Mouse (Mus musculus) CH12.LX (cell line): ENCODE data around the gene Rasip1. TPM values are rescaled to one million over a fixed set of nuclear protein-coding genes. Genes with fewer than 3 reads are reported as not detected.
A peak's percentile ranks its signal among the peaks of the same experiment; 100 is the strongest.

Source experiments
- DNase-seq: peaks from one replicate; pipeline ENCODE4 v3.0.0-alpha.2; 2013; ENCODE audit errors: extremely low read depth
- H3K27ac ChIP-seq: 2 replicates; pipeline ENCODE4 v1.5.1; 2012; ENCODE audit warnings: low read depth, mild to moderate bottlenecking, control low read depth, moderate library complexity; ENCODE audit not compliant: insufficient read depth
- H3K27me3 ChIP-seq: replicated peaks from 2 replicates; pipeline ENCODE3; 2012; ENCODE audit warnings: inconsistent platforms
- H3K36me3 ChIP-seq, 2 experiments: replicated peaks in 1 of 2; 2 replicates each; pipeline versions ENCODE3 to v1.6.1; 2012; ENCODE audit warnings: inconsistent platforms in 1 of 2, low read length in 1 of 2, mild to moderate bottlenecking in 1 of 2, mixed read lengths in 1 of 2, moderate library complexity in 1 of 2; ENCODE audit not compliant: control insufficient read depth in 1 of 2, insufficient read depth in 1 of 2
- H3K4me1 ChIP-seq, 2 experiments: 2 replicates each; pipeline ENCODE4 v1.6.1; 2012; ENCODE audit warnings: inconsistent platforms in 1 of 2, moderate library complexity in 1 of 2; ENCODE audit not compliant: insufficient read depth in 2 of 2, control insufficient read depth in 1 of 2
- H3K4me2 ChIP-seq: 2 replicates; pipeline ENCODE4 v1.6.1; 2012; ENCODE audit warnings: low read depth, mild to moderate bottlenecking, control low read depth; ENCODE audit not compliant: poor library complexity, insufficient read depth, severe bottlenecking
- H3K4me3 ChIP-seq, 3 experiments: fragments of 150-350 bp in 1 of 3; sonication (generic) in 1 of 3; replicated peaks in 1 of 3; 2 replicates each; pipeline versions ENCODE3 to v1.5.1; 2011 to 2012; ENCODE audit warnings: low read depth in 2 of 3, low read length in 2 of 3, mild to moderate bottlenecking in 2 of 3, moderate library complexity in 2 of 3, control low read depth in 1 of 3, improper control_type of control experiment in 1 of 3, inconsistent platforms in 1 of 3, mixed read lengths in 1 of 3; ENCODE audit not compliant: poor library complexity in 1 of 3
- H3K79me2 ChIP-seq: replicated peaks from 2 replicates; pipeline ENCODE4 v1.6.1; 2012; ENCODE audit warnings: mild to moderate bottlenecking, moderate library complexity; ENCODE audit not compliant: control insufficient read depth, poor library complexity, insufficient read depth, severe bottlenecking; ENCODE audit errors: extremely low read depth
- H3K9ac ChIP-seq: 2 replicates; pipeline ENCODE4 v1.6.1; 2012; ENCODE audit warnings: low read depth, mild to moderate bottlenecking, control low read depth, moderate library complexity; ENCODE audit not compliant: insufficient read depth
- H3K9me3 ChIP-seq: replicated peaks from 2 replicates; pipeline ENCODE3; 2012; ENCODE audit warnings: low read length, inconsistent platforms, mixed read lengths
- BHLHE40 ChIP-seq: IDR thresholded peaks from 2 replicates; pipeline ENCODE4 v1.6.1; 2011; ENCODE audit warnings: mild to moderate bottlenecking, low read depth, low read length, improper control_type of control experiment
- CHD1 ChIP-seq: IDR thresholded peaks from 2 replicates; pipeline ENCODE4 v1.6.1; 2012; ENCODE audit warnings: low read depth, low read length, improper control_type of control experiment, inconsistent platforms
- CHD2 ChIP-seq: IDR thresholded peaks from 2 replicates; pipeline ENCODE4 v1.6.1; 2011; ENCODE audit warnings: low read length, improper control_type of control experiment
- CTCF ChIP-seq, 2 experiments: IDR thresholded peaks in 1 of 2; conservative IDR thresholded peaks in 1 of 2; 2 replicates each; pipeline ENCODE4 v1.5.1; 2011 to 2012; ENCODE audit warnings: low read depth in 2 of 2, low read length in 2 of 2, improper control_type of control experiment in 1 of 2, inconsistent platforms in 1 of 2, mild to moderate bottlenecking in 1 of 2, moderate library complexity in 1 of 2
- E2F4 ChIP-seq: IDR thresholded peaks from 2 replicates; pipeline ENCODE4 v1.6.1; 2011; ENCODE audit warnings: low read depth, low read length, improper control_type of control experiment; ENCODE audit not compliant: insufficient replicate concordance
- ELF1 ChIP-seq: IDR thresholded peaks from 2 replicates; pipeline ENCODE4 v1.6.1; 2014; ENCODE audit warnings: low read depth, mild to moderate bottlenecking, inconsistent platforms, low read length, improper control_type of control experiment
- EP300 ChIP-seq: IDR thresholded peaks from 2 replicates; pipeline ENCODE4 v1.6.1; 2011; ENCODE audit warnings: low read length, improper control_type of control experiment
- ETS1 ChIP-seq: conservative IDR thresholded peaks from 2 replicates; pipeline ENCODE4 v1.6.1; 2012; ENCODE audit warnings: low read depth, mild to moderate bottlenecking, inconsistent platforms, low read length, improper control_type of control experiment, moderate library complexity
- GABPA ChIP-seq: IDR thresholded peaks from 2 replicates; pipeline ENCODE4 v1.6.1; 2012; ENCODE audit warnings: low read depth, low read length, improper control_type of control experiment, inconsistent platforms; ENCODE audit not compliant: insufficient replicate concordance
- HCFC1 ChIP-seq: IDR thresholded peaks from 2 replicates; pipeline ENCODE4 v1.6.1; 2012; ENCODE audit warnings: low read depth, mild to moderate bottlenecking, inconsistent platforms, low read length, improper control_type of control experiment
- IRF4 ChIP-seq: IDR thresholded peaks from 2 replicates; pipeline ENCODE4 v1.6.1; 2014; ENCODE audit warnings: low read depth, mild to moderate bottlenecking, inconsistent platforms, low read length, improper control_type of control experiment
- JUN ChIP-seq: IDR thresholded peaks from 2 replicates; pipeline ENCODE4 v1.6.1; 2011; ENCODE audit warnings: low read depth, mild to moderate bottlenecking, low read length, improper control_type of control experiment, moderate library complexity; ENCODE audit not compliant: insufficient read depth
- JUND ChIP-seq: conservative IDR thresholded peaks from 2 replicates; pipeline ENCODE4 v1.6.1; 2011; ENCODE audit warnings: low read depth, low read length, improper control_type of control experiment
- KAT2A ChIP-seq: IDR thresholded peaks from 2 replicates; pipeline ENCODE4 v1.6.1; 2012; ENCODE audit warnings: low read length, improper control_type of control experiment, inconsistent platforms; ENCODE audit not compliant: insufficient replicate concordance
- MAFK ChIP-seq: IDR thresholded peaks from 2 replicates; pipeline ENCODE4 v1.6.1; 2011; ENCODE audit warnings: low read length, improper control_type of control experiment; ENCODE audit not compliant: insufficient replicate concordance
- MAX ChIP-seq: IDR thresholded peaks from 2 replicates; pipeline ENCODE4 v1.6.1; 2011; ENCODE audit warnings: low read length, improper control_type of control experiment
- MAZ ChIP-seq: IDR thresholded peaks from 2 replicates; pipeline ENCODE4 v1.6.1; 2012; ENCODE audit warnings: low read depth, mild to moderate bottlenecking, inconsistent platforms, low read length, improper control_type of control experiment, moderate library complexity
- MEF2A ChIP-seq: IDR thresholded peaks from 2 replicates; pipeline ENCODE4 v1.6.1; 2014; ENCODE audit warnings: low read depth, mild to moderate bottlenecking, inconsistent platforms, low read length, improper control_type of control experiment, borderline replicate concordance
- MXI1 ChIP-seq: IDR thresholded peaks from 2 replicates; pipeline ENCODE4 v1.6.1; 2011; ENCODE audit warnings: mild to moderate bottlenecking, low read depth, low read length, improper control_type of control experiment
- MYC ChIP-seq: IDR thresholded peaks from 2 replicates; pipeline ENCODE4 v1.6.1; 2011; ENCODE audit warnings: low read depth, mild to moderate bottlenecking, improper control_type of control experiment, low read length
- NELFE ChIP-seq: IDR thresholded peaks from 2 replicates; pipeline ENCODE4 v1.6.1; 2011; ENCODE audit warnings: low read depth, low read length, improper control_type of control experiment
- NRF1 ChIP-seq: IDR thresholded peaks from 2 replicates; pipeline ENCODE4 v1.6.1; 2014; ENCODE audit warnings: low read depth, mild to moderate bottlenecking, inconsistent platforms, low read length, improper control_type of control experiment, moderate library complexity
- PAX5 ChIP-seq: IDR thresholded peaks from 2 replicates; pipeline ENCODE4 v1.6.1; 2012; ENCODE audit warnings: low read length, inconsistent platforms, mixed read lengths
- POLR2A ChIP-seq: IDR thresholded peaks from 2 replicates; pipeline ENCODE4 v1.6.1; 2011; ENCODE audit warnings: low read depth, mild to moderate bottlenecking, improper control_type of control experiment, low read length
- POLR2AphosphoS2 ChIP-seq: IDR thresholded peaks from 2 replicates; pipeline ENCODE4 v1.6.1; 2011; ENCODE audit warnings: low read depth, low read length, improper control_type of control experiment
- RAD21 ChIP-seq: IDR thresholded peaks from 2 replicates; pipeline ENCODE4 v1.6.1; 2011; ENCODE audit warnings: low read depth, mild to moderate bottlenecking, low read length, improper control_type of control experiment, moderate library complexity
- RCOR1 ChIP-seq: conservative IDR thresholded peaks from 2 replicates; pipeline ENCODE4 v1.6.1; 2012; ENCODE audit warnings: low read depth, mild to moderate bottlenecking, inconsistent platforms, low read length, improper control_type of control experiment
- SIN3A ChIP-seq: IDR thresholded peaks from 2 replicates; pipeline ENCODE4 v1.6.1; 2012; ENCODE audit warnings: low read length, improper control_type of control experiment, inconsistent platforms
- TBP ChIP-seq: conservative IDR thresholded peaks from 2 replicates; pipeline ENCODE4 v1.6.1; 2011; ENCODE audit warnings: low read depth, low read length, improper control_type of control experiment
- TCF12 ChIP-seq: IDR thresholded peaks from 2 replicates; pipeline ENCODE4 v1.6.1; 2014; ENCODE audit warnings: low read depth, mild to moderate bottlenecking, inconsistent platforms, low read length, improper control_type of control experiment
- UBTF ChIP-seq: IDR thresholded peaks from 2 replicates; pipeline ENCODE4 v1.6.1; 2012; ENCODE audit warnings: low read depth, mild to moderate bottlenecking, inconsistent platforms, low read length, improper control_type of control experiment, moderate library complexity
- USF1 ChIP-seq: IDR thresholded peaks from 2 replicates; pipeline ENCODE4 v1.6.1; 2014; ENCODE audit warnings: low read depth, mild to moderate bottlenecking, inconsistent platforms, low read length, improper control_type of control experiment
- ZC3H11A ChIP-seq: IDR thresholded peaks from 2 replicates; pipeline ENCODE4 v1.6.1; 2012; ENCODE audit warnings: low read depth, mild to moderate bottlenecking, inconsistent platforms, low read length, improper control_type of control experiment
- ZKSCAN1 ChIP-seq: IDR thresholded peaks from 2 replicates; pipeline ENCODE4 v1.6.1; 2012; ENCODE audit warnings: low read depth, inconsistent platforms, low read length, improper control_type of control experiment, borderline replicate concordance
- ZMIZ1 ChIP-seq: IDR thresholded peaks from 2 replicates; pipeline ENCODE4 v1.6.1; 2012; ENCODE audit warnings: low read depth, mild to moderate bottlenecking, inconsistent platforms, low read length, improper control_type of control experiment
- ZNF384 ChIP-seq: IDR thresholded peaks from 2 replicates; pipeline ENCODE4 v1.6.1; 2012; ENCODE audit warnings: low read depth, low read length, improper control_type of control experiment, inconsistent platforms
- dilution Hi-C: fragments of 300-500 bp; cut with MboI; formaldehyde crosslinking; loops from 2 replicates; pipeline ENCODE4 v1.14.3; 2020; ENCODE audit warnings: low sequenced_read_pairs; ENCODE audit not compliant: extremely low pct_unique_long_range_greater_than_20kb, extremely low pct_ligation_motif_present
- in situ Hi-C: fragments of 300-500 bp; cut with MboI; formaldehyde crosslinking; loops from 3 replicates; pipeline ENCODE4 v1.14.3; 2019; ENCODE audit warnings: low sequenced_read_pairs, low pct_ligation_motif_present, low pct_unique_long_range_greater_than_20kb, mixed read lengths
- polyA plus RNA-seq: library from polyadenylated mRNA; unstranded; fragments of >175 nt; gene quantifications from 2 replicates; pipeline ENCODE4 v1.2.1, GENCODE M21; 2012; ENCODE audit warnings: low read depth; ENCODE audit not compliant: insufficient read length
- total RNA-seq, 2 experiments: library from RNA; depleted of rRNA; stranded (reverse); fragments of 300-350 nt in 1 of 2; fragments of >200 nt in 1 of 2; gene quantifications; 2 replicates each; pipeline ENCODE4 v1.2.3; 2012 to 2014

The Rasip1 gene
- total and polyA plus RNA-seq, 3 experiments = 0.46 to 2.9 (median 0.77) TPM

GRCm38 (mm10) chr7:45591880-45592279 is 35.4 kb upstream of the Rasip1 start:
- peaks cover 0 to 49% of the 10 kb centered on the region in 2 experiments; a peak in 3 of 4 replicates for H3K4me1 ChIP-seq
- no peak overlapping the region; the same call in 1 of the 2 replicates for H3K9ac ChIP-seq
- peak; percentile 87 for DNase-seq
- peak overlapping the region; percentile 51 for H3K4me2 ChIP-seq
- no peak for TF ChIP-seq JUN
- peak; percentile 91 for TF ChIP-seq RCOR1
- TF ChIP-seq MYC = peak; percentile 66
- TF ChIP-seq GABPA = no peak
- peak; percentile 37; the same call in 1 of the 2 replicates for TF ChIP-seq ELF1
- TF ChIP-seq KAT2A = peak; percentile 69; the same call in 1 of the 2 replicates
- TF ChIP-seq UBTF = peak; percentile 81
- 0 out of 2 replicates have a peak, but pooled peaks have one; percentile 30 for TF ChIP-seq NRF1
- TF ChIP-seq ZC3H11A = no peak
- TF ChIP-seq ZMIZ1 = 0 out of 2 replicates have a peak, but pooled peaks have one; percentile 29
- peak; percentile 54; the same call in 1 of the 2 replicates for TF ChIP-seq MAFK
- peak; percentile 93 for TF ChIP-seq TBP
- TF ChIP-seq MXI1 = peak; percentile 73
- no peak for TF ChIP-seq CTCF (conservative IDR thresholded peaks at IDR 0.05 in 1 of 2, IDR thresholded peaks at IDR 0.05 in 1 of 2; ENCODE audit: low read depth in 2 of 2, low read length in 2 of 2)
- peak; percentile 65 for TF ChIP-seq MAZ
- peak; percentile 49; the same call in 1 of the 2 replicates for TF ChIP-seq JUND
- TF ChIP-seq ZNF384 = peak; percentile 27; the same call in 1 of the 2 replicates
- TF ChIP-seq ETS1 = peak; percentile 98
- TF ChIP-seq MEF2A = peak; percentile 87
- TF ChIP-seq SIN3A = peak; percentile 96
- TF ChIP-seq POLR2AphosphoS2 = no peak
- peak; percentile 83 for TF ChIP-seq MAX
- peak; percentile 99 for TF ChIP-seq BHLHE40
- no peak for TF ChIP-seq POLR2A
- peak; percentile 44; the same call in 1 of the 2 replicates for TF ChIP-seq NELFE
- peak; percentile 47 for TF ChIP-seq HCFC1
- TF ChIP-seq E2F4 = 0 out of 2 replicates have a peak, but pooled peaks have one; percentile 30
- TF ChIP-seq CHD1 = no peak
- peak; percentile 42 for TF ChIP-seq USF1
- TF ChIP-seq RAD21 = no peak; the same call in none of the 2 replicates
- TF ChIP-seq TCF12 = peak; percentile 85
- TF ChIP-seq ZKSCAN1 = no peak
- TF ChIP-seq IRF4 = peak; percentile 70
- peak; percentile 85 for TF ChIP-seq CHD2
- peak; percentile 92 for TF ChIP-seq EP300
- TF ChIP-seq PAX5 = no peak
- H3K36me3 ChIP-seq = peaks cover 9 to 33% of the 10 kb centered on the region in 2 experiments
- in situ Hi-C loops (loop anchor here (5.0 kb wide), 1 partner anchor 90 kb away; the partner anchor contains the start of gene Ntn5), dilution Hi-C loops (no loop called here)
- peaks cover under 1% of the 10 kb centered on the region for H3K9me3 ChIP-seq
- H3K27ac ChIP-seq = peak overlapping the region; percentile 90
- no peaks in the 10 kb centered on the region for H3K79me2 ChIP-seq
- H3K4me3 ChIP-seq = no peak overlapping the region
- H3K27me3 ChIP-seq = no peaks in the 10 kb centered on the region
